Mouse (Mus musculus): ENCODE results near the gene Trpv2.

The Trpv2 gene

DNA sequence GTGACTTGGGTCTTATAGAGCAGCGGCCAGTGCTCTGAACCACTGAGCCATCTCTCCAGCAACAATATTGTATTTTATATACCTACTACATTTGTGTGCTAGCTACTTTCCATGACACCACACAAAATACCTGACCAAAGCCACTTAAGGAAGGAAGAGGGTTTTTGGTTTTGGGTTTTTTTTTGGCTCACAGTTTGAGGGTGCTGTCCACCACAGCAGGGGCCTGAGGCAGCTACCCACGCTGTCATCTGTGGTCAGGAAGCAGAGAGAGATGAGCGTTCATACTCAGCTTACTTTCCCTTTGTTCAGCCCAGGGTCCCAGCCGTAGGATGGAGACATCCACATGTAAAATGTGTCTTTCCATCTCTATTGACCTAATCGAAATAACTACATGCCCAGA lies 12.7 kb downstream of the Trpv2 start:
- Histone ChIP-seq H3K4me1 (replicated peaks; ENCODE audit: low read depth, low read length) (peaks cover 17% of the 10 kb centered on the region), H3K27me3 (ENCODE audit: insufficient read depth, low read length) (peaks cover 16% of the 10 kb centered on the region), H3K9me3 (ENCODE audit: low read length) (no peaks in the 10 kb centered on the region), H3K36me3 (ENCODE audit: insufficient read depth, low read length) (no peaks in the 10 kb centered on the region), H3K4me3 (replicated peaks; ENCODE audit: low read length) (no peak overlapping the region)
- TF ChIP-seq CTCF (conservative IDR thresholded peaks at IDR 0.05; ENCODE audit: low read length) (no peak), POU5F1 (IDR thresholded peaks at IDR 0.05; ENCODE audit: borderline replicate concordance, low read length) (no peak), NANOG (IDR thresholded peaks at IDR 0.05; ENCODE audit: borderline replicate concordance, low read length) (no peak)

DNA sequence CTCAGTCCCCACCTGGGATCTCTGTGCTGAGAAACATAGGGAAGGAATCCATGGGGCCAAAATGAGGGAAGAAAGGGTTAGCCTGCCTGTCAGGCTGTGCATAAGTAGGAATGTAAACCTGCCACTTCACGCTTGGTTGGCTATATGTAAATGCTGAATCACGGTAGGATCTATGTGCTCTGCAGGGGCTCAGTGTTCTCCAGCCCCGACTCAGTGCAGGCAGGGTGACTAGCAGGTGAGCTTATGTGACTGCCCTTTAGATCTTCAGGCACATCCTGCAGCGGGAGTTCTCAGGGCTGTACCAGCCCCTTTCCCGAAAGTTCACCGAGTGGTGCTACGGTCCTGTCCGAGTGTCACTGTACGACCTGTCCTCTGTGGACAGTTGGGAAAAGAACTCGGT lies 15.1 kb downstream of the Trpv2 start:
- no peaks in the 10 kb centered on the region for H3K9me3 ChIP-seq (ENCODE audit: low read length)
- no peaks in the 10 kb centered on the region for H3K36me3 ChIP-seq (ENCODE audit: insufficient read depth, low read length)
- TF ChIP-seq NANOG (IDR thresholded peaks at IDR 0.05; ENCODE audit: borderline replicate concordance, low read length) (no peak), CTCF (conservative IDR thresholded peaks at IDR 0.05; ENCODE audit: low read length) (no peak), POU5F1 (IDR thresholded peaks at IDR 0.05; ENCODE audit: borderline replicate concordance, low read length) (no peak)
- peaks cover 19% of the 10 kb centered on the region for H3K4me1 ChIP-seq (replicated peaks; ENCODE audit: low read depth, low read length)
- no peak overlapping the region for H3K4me3 ChIP-seq (replicated peaks; ENCODE audit: low read length)
- peaks cover 16% of the 10 kb centered on the region for H3K27me3 ChIP-seq (ENCODE audit: insufficient read depth, low read length)

DNA sequence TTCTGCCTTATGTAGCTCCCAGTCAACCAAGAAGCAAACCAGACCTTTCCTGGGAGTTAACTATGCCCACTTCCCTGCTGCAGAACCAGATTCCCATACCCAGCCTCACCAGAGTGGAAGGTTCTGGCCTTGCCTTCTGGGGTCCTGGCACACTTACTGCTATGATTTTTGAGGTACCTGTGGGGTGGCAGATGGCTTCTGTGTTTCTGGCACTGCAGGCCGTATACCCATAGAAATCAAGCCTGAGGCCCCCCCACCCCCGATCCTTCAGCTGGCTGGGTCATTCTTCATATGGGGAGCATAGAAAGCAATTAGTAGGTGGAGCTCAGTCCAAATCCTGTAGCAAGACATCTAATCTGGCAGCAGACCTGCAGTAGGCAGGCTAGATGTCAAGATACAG lies 16.7 kb downstream of the Trpv2 start:
- Histone ChIP-seq H3K27me3 (ENCODE audit: insufficient read depth, low read length) (peaks cover 20% of the 10 kb centered on the region), H3K9me3 (ENCODE audit: low read length) (no peaks in the 10 kb centered on the region), H3K36me3 (ENCODE audit: insufficient read depth, low read length) (no peaks in the 10 kb centered on the region), H3K4me1 (replicated peaks; ENCODE audit: low read depth, low read length) (peaks cover 21% of the 10 kb centered on the region), H3K4me3 (replicated peaks; ENCODE audit: low read length) (no peak overlapping the region)
- TF ChIP-seq NANOG (IDR thresholded peaks at IDR 0.05; ENCODE audit: borderline replicate concordance, low read length) = no peak
- no peak for TF ChIP-seq CTCF (conservative IDR thresholded peaks at IDR 0.05; ENCODE audit: low read length)
- no peak for TF ChIP-seq POU5F1 (IDR thresholded peaks at IDR 0.05; ENCODE audit: borderline replicate concordance, low read length)

DNA sequence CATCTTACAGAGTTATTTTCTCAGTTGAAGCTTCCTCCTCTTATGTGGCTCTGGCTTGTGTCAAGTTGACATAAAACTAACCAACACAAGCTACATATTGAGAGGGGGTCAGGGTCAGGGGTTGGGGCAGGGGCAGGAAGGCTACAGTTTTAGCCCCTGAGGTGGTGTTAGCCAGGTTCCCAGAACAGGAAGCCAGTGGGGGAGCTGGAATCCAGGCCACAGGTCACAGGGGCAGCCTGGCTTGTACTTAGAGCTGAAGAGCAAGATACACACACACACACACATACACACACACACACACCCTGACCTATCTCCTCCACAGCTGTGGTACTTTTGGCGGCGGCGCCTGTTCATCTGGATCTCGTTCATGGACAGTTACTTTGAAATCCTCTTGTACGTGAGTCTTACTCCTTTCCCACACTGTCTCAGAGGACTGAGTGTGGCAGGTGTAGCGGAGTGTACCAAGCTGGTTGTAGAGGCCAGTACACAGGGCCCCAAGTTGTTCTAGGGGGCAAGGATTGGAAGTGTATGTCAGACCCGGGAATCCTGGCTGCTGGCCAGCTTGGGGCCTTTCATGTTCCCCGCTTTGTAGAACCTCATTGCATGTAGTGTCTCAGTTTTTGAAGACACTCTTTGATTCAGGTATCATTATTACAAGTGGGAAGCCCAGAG lies 17.8 kb downstream of the Trpv2 start:
- no peaks in the 10 kb centered on the region for H3K36me3 ChIP-seq (ENCODE audit: insufficient read depth, low read length)
- no peaks in the 10 kb centered on the region for H3K9me3 ChIP-seq (ENCODE audit: low read length)
- TF ChIP-seq POU5F1 (IDR thresholded peaks at IDR 0.05; ENCODE audit: borderline replicate concordance, low read length) (no peak), CTCF (conservative IDR thresholded peaks at IDR 0.05; ENCODE audit: low read length) (no peak), NANOG (IDR thresholded peaks at IDR 0.05; ENCODE audit: borderline replicate concordance, low read length) (no peak)
- H3K4me3 ChIP-seq (replicated peaks; ENCODE audit: low read length) = no peak overlapping the region
- H3K4me1 ChIP-seq (replicated peaks; ENCODE audit: low read depth, low read length) = peaks cover 21% of the 10 kb centered on the region
- H3K27me3 ChIP-seq (ENCODE audit: insufficient read depth, low read length) = peaks cover 23% of the 10 kb centered on the region

DNA sequence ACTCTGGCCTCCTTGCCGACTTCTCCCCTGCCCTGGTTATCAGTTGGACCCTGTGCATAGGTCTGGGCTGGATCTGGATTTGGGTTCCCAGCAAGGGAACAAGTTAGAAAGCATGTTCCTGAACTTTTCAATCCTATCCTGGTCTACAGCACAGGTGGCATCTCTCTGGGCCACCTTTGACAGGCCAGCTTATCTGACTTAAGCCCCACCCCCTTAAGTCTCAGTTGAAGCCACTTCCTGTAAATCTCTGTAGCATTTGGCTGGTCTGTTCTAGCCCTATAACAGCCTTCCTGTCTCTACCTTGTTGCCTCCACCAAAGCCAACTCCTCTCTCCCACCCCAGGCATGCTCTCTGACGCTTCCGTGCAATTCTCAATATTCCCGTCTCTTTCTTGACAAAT lies 24.3 kb downstream of the Trpv2 start:
- Histone ChIP-seq H3K36me3 (ENCODE audit: insufficient read depth, low read length) (peaks cover 7% of the 10 kb centered on the region), H3K9me3 (ENCODE audit: low read length) (no peaks in the 10 kb centered on the region), H3K27me3 (ENCODE audit: insufficient read depth, low read length) (peaks cover 7% of the 10 kb centered on the region; the same call in 1 of the 2 replicates), H3K4me1 (replicated peaks; ENCODE audit: low read depth, low read length) (peaks cover 22% of the 10 kb centered on the region), H3K4me3 (replicated peaks; ENCODE audit: low read length) (no peak overlapping the region)
- TF ChIP-seq CTCF (conservative IDR thresholded peaks at IDR 0.05; ENCODE audit: low read length) = no peak
- no peak for TF ChIP-seq NANOG (IDR thresholded peaks at IDR 0.05; ENCODE audit: borderline replicate concordance, low read length)
- no peak for TF ChIP-seq POU5F1 (IDR thresholded peaks at IDR 0.05; ENCODE audit: borderline replicate concordance, low read length)

DNA sequence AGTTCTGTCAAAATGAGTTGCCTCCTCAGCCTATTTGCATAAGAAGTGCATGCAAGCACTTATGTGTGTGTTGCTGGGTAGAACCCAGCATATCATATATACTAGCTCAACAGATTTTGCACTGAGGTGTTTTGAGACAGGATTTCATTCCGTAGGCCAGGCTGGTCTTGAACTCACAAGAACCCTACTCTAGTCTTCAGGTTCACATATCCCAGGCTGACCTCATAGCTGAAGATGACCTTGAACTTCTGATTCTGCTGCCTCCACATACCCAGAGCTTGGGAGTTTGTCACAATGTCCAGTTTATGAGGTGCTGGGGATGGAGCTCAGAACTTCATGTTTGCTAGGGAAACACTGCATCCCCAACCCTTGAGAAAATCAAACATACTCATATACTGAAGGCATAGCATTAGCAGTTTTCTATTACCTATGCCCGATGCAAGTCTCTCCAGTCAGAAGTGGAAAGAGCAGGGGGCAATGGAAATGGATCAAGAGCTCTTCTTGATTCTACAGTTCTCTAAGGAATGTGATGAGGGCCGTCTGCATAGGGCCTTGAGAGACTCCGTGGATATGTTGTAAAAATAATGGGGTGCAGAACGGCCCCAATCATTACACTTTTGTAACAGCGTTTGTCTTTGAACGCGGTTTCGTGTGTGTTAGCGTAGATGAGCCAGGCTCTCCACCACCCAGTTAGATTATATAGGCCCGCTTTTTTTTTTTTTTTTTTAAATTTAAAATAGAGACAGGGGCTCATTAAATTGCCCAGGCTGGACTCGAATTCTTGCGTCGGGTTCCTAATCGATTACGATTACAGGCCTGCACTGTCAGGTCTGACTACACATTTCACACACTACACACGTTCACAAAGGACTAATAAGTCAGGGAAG lies 27.7 kb downstream of the Trpv2 start:
- Histone ChIP-seq H3K27me3 (ENCODE audit: insufficient read depth, low read length) (no peaks in the 10 kb centered on the region), H3K4me3 (replicated peaks; ENCODE audit: low read length) (peak overlapping the region; percentile 87), H3K4me1 (replicated peaks; ENCODE audit: low read depth, low read length) (peaks cover 42% of the 10 kb centered on the region), H3K36me3 (ENCODE audit: insufficient read depth, low read length) (peaks cover 41% of the 10 kb centered on the region), H3K9me3 (ENCODE audit: low read length) (no peaks in the 10 kb centered on the region)
- TF ChIP-seq NANOG (IDR thresholded peaks at IDR 0.05; ENCODE audit: borderline replicate concordance, low read length) = no peak
- no peak for TF ChIP-seq POU5F1 (IDR thresholded peaks at IDR 0.05; ENCODE audit: borderline replicate concordance, low read length)
- no peak for TF ChIP-seq CTCF (conservative IDR thresholded peaks at IDR 0.05; ENCODE audit: low read length)

GRCm38 (mm10) chr11:62602619-62603311 lies 28.5 kb downstream of the Trpv2 start:
- no peaks in the 10 kb centered on the region for H3K9me3 ChIP-seq (ENCODE audit: low read length)
- peaks cover 49% of the 10 kb centered on the region for H3K4me1 ChIP-seq (replicated peaks; ENCODE audit: low read depth, low read length)
- peak overlapping the region; percentile 87 for H3K4me3 ChIP-seq (replicated peaks; ENCODE audit: low read length)
- peaks cover 49% of the 10 kb centered on the region for H3K36me3 ChIP-seq (ENCODE audit: insufficient read depth, low read length)
- TF ChIP-seq POU5F1 (IDR thresholded peaks at IDR 0.05; ENCODE audit: borderline replicate concordance, low read length) (no peak), CTCF (conservative IDR thresholded peaks at IDR 0.05; ENCODE audit: low read length) (no peak)
- H3K27me3 ChIP-seq (ENCODE audit: insufficient read depth, low read length) = no peaks in the 10 kb centered on the region
